Mouse (Mus musculus) cerebellum, adult 2 months (tissue): Measurements from ENCODE around the gene Bicc1. TPM values are rescaled to one million over a fixed set of nuclear protein-coding genes. Genes with fewer than 3 reads are reported as not detected.
"Not testable (repeated sequence)": the region's sequence is repeated elsewhere in the genome, so short reads cannot be mapped to it uniquely, and the experiment has no call there.

ENCODE experiments used
- DNase-seq, 2 experiments: peaks; one replicate each; pipeline ENCODE4 v3.0.0; 2021
- H3K27ac ChIP-seq: fragments of 200-500 bp; 2 replicates; pipeline ENCODE4 v1.5.1; 2012; ENCODE audit warnings: low read length, control low read depth, inconsistent platforms; ENCODE audit not compliant: insufficient read depth
- H3K27me3 ChIP-seq: fragments of 200-500 bp; 2 replicates; pipeline ENCODE4 v1.6.1; 2012; ENCODE audit warnings: inconsistent platforms, mild to moderate bottlenecking, low read length, moderate library complexity; ENCODE audit not compliant: control insufficient read depth, insufficient read depth
- H3K4me1 ChIP-seq: fragments of 200-500 bp; 2 replicates; pipeline ENCODE4 v1.6.1; 2011; ENCODE audit warnings: low read length; ENCODE audit not compliant: control insufficient read depth, insufficient read depth
- H3K4me3 ChIP-seq: fragments of 200-500 bp; replicated peaks from 2 replicates; pipeline ENCODE3; 2011; ENCODE audit warnings: mild to moderate bottlenecking, low read depth, low read length, control low read depth; ENCODE audit not compliant: insufficient read depth
- CTCF ChIP-seq: fragments of 200-500 bp; IDR thresholded peaks from 2 replicates; pipeline ENCODE4 v1.5.1; 2011; ENCODE audit warnings: low read depth, mild to moderate bottlenecking, control low read depth, low read length, moderate library complexity, borderline replicate concordance; ENCODE audit not compliant: insufficient read depth
- POLR2A ChIP-seq: fragments of 200-500 bp; IDR thresholded peaks from 2 replicates; pipeline ENCODE4 v1.6.1; 2011; ENCODE audit warnings: low read length, control low read depth, borderline replicate concordance; ENCODE audit not compliant: insufficient read depth
- WGBS: fragments of 180-500 bp; shearing (Covaris S2); methylation state at CpG from one replicate; pipeline ENCODE4 v1.1.7; 2018; 5-methylcytosine and 5-hydroxymethylcytosine counted together
- polyA plus RNA-seq: library from polyadenylated mRNA; depleted of rRNA; stranded (reverse); fragments of >200 nt; gene quantifications from 2 replicates; pipeline ENCODE4 v1.2.3, GENCODE M21; 2012

Bicc1 gene
- polyA plus RNA-seq, 1 experiment = 2.6 TPM

DNA sequence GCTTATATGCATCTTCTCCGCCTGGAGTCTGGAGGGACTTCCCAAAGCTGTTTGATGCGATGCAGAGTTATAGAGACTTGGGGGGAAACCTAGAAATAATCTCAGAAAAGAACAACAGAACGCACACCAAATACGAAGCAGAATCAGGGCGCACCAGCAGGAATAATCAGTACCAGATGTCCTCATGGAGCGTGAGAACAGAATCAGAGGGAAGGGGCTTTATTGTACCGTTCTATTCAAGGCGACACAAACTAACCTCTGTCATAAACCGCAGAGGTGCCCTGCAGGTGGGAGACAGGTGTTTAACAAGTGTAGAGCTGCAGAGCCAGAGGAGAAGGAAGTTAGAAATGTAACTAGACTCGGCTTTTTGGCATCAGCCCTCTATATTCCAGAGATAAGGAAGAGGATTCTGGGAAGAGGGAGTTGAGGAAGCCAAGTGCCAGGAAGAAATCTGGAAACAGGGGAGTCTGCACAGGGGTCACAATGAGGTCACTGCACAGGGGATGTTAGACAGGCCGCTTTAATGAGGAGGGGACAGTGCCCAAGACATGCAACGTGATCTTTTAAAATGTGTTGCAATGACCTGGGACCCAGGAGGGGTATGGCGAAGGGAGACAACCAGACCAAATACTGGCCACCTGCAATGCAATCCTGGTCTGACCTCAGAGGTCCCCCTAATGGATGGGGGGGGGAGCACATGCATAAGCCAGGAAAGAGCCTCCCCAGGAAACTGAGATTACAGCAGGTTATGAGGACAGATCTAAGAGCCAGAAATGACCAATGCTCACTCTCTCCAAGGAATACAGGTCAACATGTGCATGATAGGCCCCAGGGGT is 190.4 kb downstream of the Bicc1 start:
- H3K27me3 ChIP-seq = no peaks in the 10 kb centered on the region
- H3K4me1 ChIP-seq = no peaks in the 10 kb centered on the region
- DNase-seq = no peak
- no peak for TF ChIP-seq POLR2A
- TF ChIP-seq CTCF = no peak
- WGBS = 73% methylated on average over 13 of the region's 13 CpGs
- no peak overlapping the region for H3K4me3 ChIP-seq
- no peak overlapping the region for H3K27ac ChIP-seq

DNA sequence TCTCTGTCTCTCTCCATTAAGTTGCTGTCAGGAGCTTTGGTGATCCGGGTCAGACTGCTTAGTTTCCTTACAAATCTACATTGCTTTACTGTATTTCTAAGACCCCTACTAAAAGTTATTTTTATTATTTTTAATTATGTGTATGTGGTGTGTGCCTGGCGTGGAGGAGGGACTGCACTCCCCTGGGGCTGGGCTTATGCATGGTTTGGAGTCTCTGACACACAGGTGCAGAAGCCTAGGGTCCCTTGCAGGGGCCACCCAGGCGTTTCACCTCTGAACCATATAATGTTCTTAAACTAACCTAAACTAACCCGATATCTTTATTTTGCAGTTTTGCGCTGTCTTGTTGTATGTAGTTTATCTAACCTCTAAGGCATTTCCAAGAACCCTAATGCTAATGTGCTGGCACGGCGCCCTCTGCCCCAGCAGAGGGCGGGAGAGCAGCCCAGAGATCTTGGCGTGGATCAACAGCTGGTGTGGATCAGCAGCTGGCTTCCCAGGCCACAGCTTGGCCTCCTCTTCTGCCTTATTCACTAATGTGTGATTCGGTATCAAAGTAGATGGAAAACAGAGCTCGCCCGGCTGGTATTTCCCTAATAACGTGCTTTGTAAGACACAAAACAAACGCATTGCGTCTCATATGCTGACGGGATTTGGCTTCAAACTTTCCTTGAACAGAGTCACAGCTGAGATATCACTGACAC is 192.7 kb downstream of the Bicc1 start:
- no peaks in the 10 kb centered on the region for H3K27me3 ChIP-seq
- no peak overlapping the region for H3K4me3 ChIP-seq
- H3K27ac ChIP-seq = no peak overlapping the region
- no peak for DNase-seq
- WGBS = 23% methylated on average over 16 of the region's 16 CpGs
- TF ChIP-seq POLR2A = no peak
- no peak for TF ChIP-seq CTCF
- H3K4me1 ChIP-seq = no peaks in the 10 kb centered on the region

DNA sequence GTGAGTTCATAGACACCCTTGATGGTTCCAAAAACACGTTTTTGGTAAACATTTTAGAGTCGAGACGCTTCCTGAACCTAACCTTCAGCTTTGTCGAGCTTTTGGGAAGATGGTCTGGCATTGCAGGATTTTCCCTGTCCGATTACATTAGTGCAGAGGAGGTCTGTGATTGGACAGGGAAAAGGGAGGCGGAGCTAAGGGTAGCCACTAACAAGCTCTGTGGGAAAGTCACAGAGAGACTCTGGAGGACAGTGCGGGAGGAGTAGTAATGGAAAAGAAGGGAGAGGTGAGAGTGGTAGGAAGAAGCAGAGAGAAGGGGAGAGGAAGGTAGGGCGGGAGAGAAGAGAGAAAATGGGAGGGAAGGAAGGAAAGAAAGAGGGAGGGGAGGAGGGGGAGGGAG is 194.8 kb downstream of the Bicc1 start:
- no peak for DNase-seq
- TF ChIP-seq CTCF = no peak
- no peak for TF ChIP-seq POLR2A
- H3K27ac ChIP-seq = no peak overlapping the region
- WGBS = 38% methylated on average over 8 of the region's 8 CpGs
- no peaks in the 10 kb centered on the region for H3K27me3 ChIP-seq
- no peaks in the 10 kb centered on the region for H3K4me1 ChIP-seq
- no peak overlapping the region for H3K4me3 ChIP-seq

DNA sequence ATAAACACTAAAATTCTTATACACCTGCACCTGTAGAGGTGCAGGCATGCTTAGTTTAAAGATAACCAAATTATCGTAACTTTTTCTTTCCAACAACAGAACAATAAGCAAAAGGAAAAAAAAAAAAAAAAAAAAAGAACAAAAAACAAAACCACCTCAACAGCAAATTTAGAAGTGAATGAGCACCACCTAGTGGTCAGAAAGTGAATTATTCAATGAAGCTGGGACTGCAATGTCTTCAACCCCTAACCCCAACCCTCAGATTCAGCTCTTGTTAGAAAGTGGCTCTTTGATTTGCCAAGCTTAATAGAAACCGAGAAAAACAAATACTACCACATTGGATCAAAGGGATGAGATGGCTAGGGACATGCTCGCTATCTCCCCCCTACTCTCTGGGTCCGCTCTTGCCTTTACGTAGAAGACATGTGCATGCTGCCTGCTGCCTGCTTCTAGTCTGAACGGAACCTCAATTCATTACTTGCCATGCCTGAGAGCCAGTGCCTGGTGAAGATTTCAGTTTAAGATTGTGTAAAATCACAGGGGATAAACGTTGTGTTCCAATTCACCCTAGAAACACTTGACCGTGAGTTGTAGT is 195.8 kb downstream of the Bicc1 start:
- Histone ChIP-seq H3K4me3 (no peak overlapping the region), H3K27me3 (no peaks in the 10 kb centered on the region), H3K4me1 (no peaks in the 10 kb centered on the region), H3K27ac (no peak overlapping the region)
- 54% methylated on average over 8 of the region's 8 CpGs for WGBS
- DNase-seq = peak in 1 of 2 experiments; percentile 42
- TF ChIP-seq POLR2A (no peak), CTCF (peak; percentile 24; the same call in 1 of the 2 replicates)

DNA sequence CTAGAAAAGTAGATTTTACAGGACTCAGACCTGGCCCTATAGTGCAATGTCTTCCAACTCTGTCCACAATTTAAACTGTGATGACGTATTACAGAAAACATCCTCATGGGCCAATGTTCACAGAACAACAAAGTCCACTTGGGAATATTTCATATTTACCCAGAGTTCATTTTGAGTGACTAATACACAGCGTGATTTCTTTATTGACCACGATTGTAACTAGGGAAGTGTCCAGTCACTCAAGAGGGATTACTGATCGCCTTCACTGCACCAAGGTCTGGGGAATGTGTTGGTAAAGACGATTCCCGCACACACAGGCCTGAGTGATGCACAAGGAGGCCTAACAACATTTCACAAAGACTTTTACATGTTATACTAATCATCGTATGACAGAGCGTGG is 197.9 kb downstream of the Bicc1 start:
- Histone ChIP-seq H3K4me1 (no peaks in the 10 kb centered on the region), H3K27ac (no peak overlapping the region), H3K27me3 (no peaks in the 10 kb centered on the region), H3K4me3 (no peak overlapping the region)
- DNase-seq = no peak
- TF ChIP-seq CTCF = no peak
- no peak for TF ChIP-seq POLR2A
- WGBS = 85% methylated on average over 8 of the region's 8 CpGs

DNA sequence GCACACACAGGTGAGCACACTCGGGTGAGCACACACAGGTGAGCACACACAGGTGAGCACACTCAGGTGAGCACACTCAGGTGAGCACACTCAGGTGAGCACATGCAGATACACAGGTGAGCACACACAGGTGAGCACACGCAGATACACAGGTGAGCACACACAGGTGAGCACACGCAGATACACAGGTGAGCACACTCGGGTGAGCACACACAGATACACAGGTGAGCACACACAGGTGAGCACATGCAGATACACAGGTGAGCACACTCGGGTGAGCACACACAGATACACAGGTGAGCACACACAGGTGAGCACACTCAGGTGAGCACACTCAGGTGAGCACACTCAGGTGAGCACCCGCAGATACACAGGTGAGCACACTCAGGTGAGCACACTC is 199.1 kb downstream of the Bicc1 start:
- not testable (repeated sequence) for DNase-seq, H3K4me3 ChIP-seq, H3K27me3 ChIP-seq, H3K27ac ChIP-seq, H3K4me1 ChIP-seq
- 94% methylated on average over 6 of the region's 6 CpGs for WGBS

DNA sequence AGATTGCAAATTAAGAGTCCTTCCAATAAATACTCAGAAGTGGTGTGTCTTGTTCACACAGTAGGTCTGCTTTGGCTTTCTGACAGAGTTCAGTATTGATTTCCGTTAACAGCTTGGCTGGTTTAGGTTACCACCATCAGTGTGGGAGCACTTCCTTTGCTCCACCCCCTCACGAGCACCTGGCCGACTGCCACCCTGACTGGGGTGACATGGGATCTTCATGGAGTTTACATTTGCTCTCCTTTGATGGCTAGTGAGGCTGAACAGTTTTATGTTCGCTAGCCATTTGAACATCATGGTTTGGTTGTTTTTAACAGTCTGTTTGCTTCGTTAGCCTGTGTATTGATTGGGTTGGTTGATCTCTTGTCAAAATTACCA is 206.7 kb downstream of the Bicc1 start:
- 39% methylated on average over 5 of the region's 5 CpGs for WGBS
- Histone ChIP-seq H3K27me3 (no peaks in the 10 kb centered on the region), H3K27ac (no peak overlapping the region), H3K4me1 (no peaks in the 10 kb centered on the region), H3K4me3 (no peak overlapping the region)
- DNase-seq = no peak
- no peak for TF ChIP-seq POLR2A
- no peak for TF ChIP-seq CTCF
